Mouse (Mus musculus): ENCODE results near the gene Pipox.

GRCm38 (mm10) chr11:77855396-77855795, 38.5 kb downstream of the Pipox start:
- TF ChIP-seq GATA1 (IDR thresholded peaks at IDR 0.05; ENCODE audit: low read length) (no peak), TAL1 (IDR thresholded peaks at IDR 0.05; ENCODE audit: low read length) (no peak)
